Mouse (Mus musculus): ENCODE results near the gene Hist1h2bg. TPM values are rescaled to one million over a fixed set of nuclear protein-coding genes. Genes with fewer than 3 reads are reported as not detected.

Gene Hist1h2bg
- polyA plus RNA-seq, 1 experiment from 2014 or later: 4.1 TPM

DNA sequence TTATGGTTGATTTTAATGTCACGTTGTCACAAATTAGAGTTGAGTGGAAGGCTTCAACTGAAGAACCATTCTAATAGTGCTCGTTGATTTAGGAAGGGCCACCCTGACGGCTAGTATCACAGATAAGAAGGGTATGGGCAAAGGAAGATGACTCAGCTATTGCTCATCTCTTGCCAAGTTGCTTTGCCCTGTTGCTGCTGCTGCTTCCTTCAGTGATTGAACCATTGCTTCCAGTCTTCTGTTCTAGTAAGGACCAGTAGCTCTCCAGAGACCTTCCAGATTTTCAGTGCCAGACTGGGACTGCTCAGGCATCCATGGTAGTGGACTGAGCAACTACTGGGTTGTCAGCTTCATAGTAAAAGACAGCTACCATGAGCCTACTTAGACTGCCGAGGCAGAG, 38.0 kb downstream of the Hist1h2bg start:
- H3K9ac ChIP-seq (ENCODE audit: low read depth, low read length): no peak overlapping the region
- H3K27me3 ChIP-seq (ENCODE audit: insufficient read depth, low read length): no peaks in the 10 kb centered on the region
- no peaks in the 10 kb centered on the region for H3K4me1 ChIP-seq (replicated peaks; ENCODE audit: insufficient read depth, low read length)
- WGBS: 70% methylated on average over 4 of the region's 4 CpGs
- no peak overlapping the region for H3K27ac ChIP-seq
- DNase-seq (ENCODE audit: low spot score): no peak
- no peaks in the 10 kb centered on the region for H3K36me3 ChIP-seq (ENCODE audit: insufficient read depth, low read length)
- no peak overlapping the region for H3K4me2 ChIP-seq (ENCODE audit: low read length)
- TF ChIP-seq CTCF (IDR thresholded peaks at IDR 0.05; ENCODE audit: low read depth): no peak
- H3K9me3 ChIP-seq (replicated peaks; ENCODE audit: low read length): no peaks in the 10 kb centered on the region
- H3K4me3 ChIP-seq (replicated peaks; ENCODE audit: low read depth, low read length): no peak overlapping the region
- ATAC-seq (replicated peaks; ENCODE audit: low FRiP score, low read depth): no peak

DNA sequence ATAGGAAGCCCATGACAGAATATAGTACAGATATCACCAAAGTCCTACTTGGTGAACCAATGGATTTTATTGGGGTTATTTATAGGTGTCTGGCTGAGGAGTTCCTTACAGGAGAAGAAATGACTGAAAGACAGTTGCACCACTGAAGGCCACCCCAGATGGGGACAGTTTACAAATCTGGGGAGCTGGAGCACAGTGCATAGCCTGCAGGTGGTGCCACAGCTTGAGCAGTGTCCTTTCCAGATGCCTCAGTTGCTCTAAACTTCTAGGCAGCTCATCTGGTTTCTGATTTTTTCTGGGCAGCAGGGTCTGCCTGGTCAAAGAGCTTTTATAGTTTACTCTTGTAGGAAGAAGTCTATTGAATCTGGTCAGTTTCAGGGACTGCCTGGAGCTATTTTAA, 38.6 kb downstream of the Hist1h2bg start:
- Histone ChIP-seq H3K4me3 (replicated peaks; ENCODE audit: low read depth, low read length) (no peak overlapping the region), H3K27ac (no peak overlapping the region)

DNA sequence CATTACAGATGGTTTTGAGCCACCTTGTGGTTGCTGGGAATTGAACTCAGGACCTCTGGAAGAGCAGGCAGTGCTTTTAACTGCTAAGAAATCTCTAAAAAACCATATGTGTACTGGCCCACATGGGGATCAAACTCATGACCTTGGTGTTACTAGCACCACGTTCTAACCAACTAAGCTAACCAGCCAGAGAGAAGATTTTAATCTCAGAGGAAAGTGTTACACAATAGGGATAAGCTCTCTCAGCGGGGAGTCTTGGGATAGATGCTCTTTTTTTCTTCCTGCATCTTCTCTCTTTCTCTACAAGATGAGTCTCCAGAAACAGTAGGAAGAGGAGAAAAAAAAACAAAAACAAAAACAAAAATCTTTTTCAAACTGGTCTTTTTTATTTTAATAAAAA, 39.2 kb downstream of the Hist1h2bg start:
- no peak overlapping the region for H3K4me2 ChIP-seq (ENCODE audit: low read length)
- no peaks in the 10 kb centered on the region for H3K4me1 ChIP-seq (replicated peaks; ENCODE audit: insufficient read depth, low read length)
- WGBS: 70% methylated on average over 2 of the region's 2 CpGs
- no peak for TF ChIP-seq CTCF (IDR thresholded peaks at IDR 0.05; ENCODE audit: low read depth)
- H3K36me3 ChIP-seq (ENCODE audit: insufficient read depth, low read length): no peaks in the 10 kb centered on the region
- H3K9ac ChIP-seq (ENCODE audit: low read depth, low read length): no peak overlapping the region
- no peaks in the 10 kb centered on the region for H3K27me3 ChIP-seq (ENCODE audit: insufficient read depth, low read length)
- no peak for ATAC-seq (replicated peaks; ENCODE audit: low FRiP score, low read depth)
- H3K4me3 ChIP-seq (replicated peaks; ENCODE audit: low read depth, low read length): no peak overlapping the region
- no peak for DNase-seq (ENCODE audit: low spot score)
- H3K27ac ChIP-seq: no peak overlapping the region
- no peaks in the 10 kb centered on the region for H3K9me3 ChIP-seq (replicated peaks; ENCODE audit: low read length)

More for the DNA sequence above, 38.6 kb downstream of the Hist1h2bg start:
- Histone ChIP-seq H3K9me3 (replicated peaks; ENCODE audit: low read length) (no peaks in the 10 kb centered on the region), H3K36me3 (ENCODE audit: insufficient read depth, low read length) (no peaks in the 10 kb centered on the region), H3K4me2 (ENCODE audit: low read length) (no peak overlapping the region), H3K4me1 (replicated peaks; ENCODE audit: insufficient read depth, low read length) (no peaks in the 10 kb centered on the region), H3K27me3 (ENCODE audit: insufficient read depth, low read length) (no peaks in the 10 kb centered on the region), H3K9ac (ENCODE audit: low read depth, low read length) (no peak overlapping the region)
- no peak for TF ChIP-seq CTCF (IDR thresholded peaks at IDR 0.05; ENCODE audit: low read depth)
- DNase-seq (ENCODE audit: low spot score) (no peak), ATAC-seq (replicated peaks; ENCODE audit: low FRiP score, low read depth) (no peak)

DNA sequence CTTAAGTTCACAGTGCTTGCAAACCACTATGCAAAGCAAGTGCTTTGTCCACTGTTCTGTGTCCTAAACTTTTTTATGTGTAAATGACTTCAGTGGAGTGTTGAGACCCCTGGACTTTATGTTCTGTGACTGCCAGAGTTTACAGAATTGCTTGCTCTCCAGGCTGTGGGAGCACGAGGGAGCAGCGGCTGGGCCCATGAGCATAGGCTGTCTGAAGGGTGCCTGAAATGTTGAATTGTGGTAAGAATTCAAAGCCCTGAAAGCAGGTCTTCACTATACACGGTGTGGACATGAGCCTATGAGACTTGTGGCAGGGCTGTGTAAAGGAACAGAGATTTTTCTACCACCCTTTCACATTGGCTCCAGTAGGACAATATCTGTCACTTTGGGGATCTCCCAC, 40.4 kb downstream of the Hist1h2bg start:
- no peak overlapping the region for H3K9ac ChIP-seq (ENCODE audit: low read depth, low read length)
- no peaks in the 10 kb centered on the region for H3K4me1 ChIP-seq (replicated peaks; ENCODE audit: insufficient read depth, low read length)
- H3K4me2 ChIP-seq (ENCODE audit: low read length): no peak overlapping the region
- no peak overlapping the region for H3K4me3 ChIP-seq (replicated peaks; ENCODE audit: low read depth, low read length)
- no peaks in the 10 kb centered on the region for H3K27me3 ChIP-seq (ENCODE audit: insufficient read depth, low read length)
- no peak for TF ChIP-seq CTCF (IDR thresholded peaks at IDR 0.05; ENCODE audit: low read depth)
- H3K36me3 ChIP-seq (ENCODE audit: insufficient read depth, low read length): no peaks in the 10 kb centered on the region
- no peaks in the 10 kb centered on the region for H3K9me3 ChIP-seq (replicated peaks; ENCODE audit: low read length)
- ATAC-seq (replicated peaks; ENCODE audit: low FRiP score, low read depth) (no peak), DNase-seq (ENCODE audit: low spot score) (peak; percentile 12)
- WGBS: 44% methylated on average over 3 of the region's 3 CpGs
- no peak overlapping the region for H3K27ac ChIP-seq

DNA sequence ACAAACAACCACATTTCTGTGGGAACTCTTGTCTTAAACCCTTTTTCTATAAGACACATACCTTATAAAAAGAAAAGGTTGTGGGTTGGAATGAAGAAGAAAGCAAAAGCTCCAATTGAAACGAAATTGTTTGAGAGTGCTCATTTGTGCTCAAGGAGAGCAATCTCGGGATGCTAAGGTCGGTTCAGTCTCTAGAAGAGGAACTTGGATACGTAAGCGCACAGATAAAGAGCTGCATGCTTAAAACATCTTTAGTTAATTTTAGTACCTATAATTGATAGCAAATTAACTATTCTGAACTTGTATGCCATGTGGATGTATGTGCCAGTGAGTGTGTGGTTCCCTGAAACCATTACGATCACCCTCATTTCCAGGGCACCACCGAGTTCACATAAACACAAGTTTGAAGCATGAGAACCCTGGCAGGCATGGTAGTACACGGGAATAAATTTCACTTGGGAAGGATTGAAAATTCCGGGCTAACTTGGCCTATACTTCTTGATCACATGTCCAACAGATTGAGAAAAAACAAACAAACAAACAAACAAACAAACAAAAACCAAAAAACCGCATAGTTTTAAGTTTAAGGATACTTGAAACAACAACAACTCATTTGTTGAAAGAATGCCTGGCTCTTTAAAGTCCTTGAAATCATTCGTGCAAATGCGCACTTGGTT, 49.0 kb downstream of the Hist1h2bg start:
- TF ChIP-seq CTCF (IDR thresholded peaks at IDR 0.05; ENCODE audit: low read depth): no peak
- 47% methylated on average over 12 of the region's 12 CpGs for WGBS
- Histone ChIP-seq H3K4me2 (ENCODE audit: low read length) (peak overlapping the region; percentile 85), H3K36me3 (ENCODE audit: insufficient read depth, low read length) (no peaks in the 10 kb centered on the region), H3K9ac (ENCODE audit: low read depth, low read length) (peak overlapping the region; percentile 89; the same call in 1 of the 2 replicates), H3K27ac (peak overlapping the region; percentile 96), H3K9me3 (replicated peaks; ENCODE audit: low read length) (no peaks in the 10 kb centered on the region), H3K4me3 (replicated peaks; ENCODE audit: low read depth, low read length) (peak overlapping the region; percentile 56), H3K4me1 (replicated peaks; ENCODE audit: insufficient read depth, low read length) (peaks cover 3% of the 10 kb centered on the region; the same call in 1 of the 2 replicates), H3K27me3 (ENCODE audit: insufficient read depth, low read length) (no peaks in the 10 kb centered on the region)
- no peak for DNase-seq (ENCODE audit: low spot score)
- no peak for ATAC-seq (replicated peaks; ENCODE audit: low FRiP score, low read depth)

DNA sequence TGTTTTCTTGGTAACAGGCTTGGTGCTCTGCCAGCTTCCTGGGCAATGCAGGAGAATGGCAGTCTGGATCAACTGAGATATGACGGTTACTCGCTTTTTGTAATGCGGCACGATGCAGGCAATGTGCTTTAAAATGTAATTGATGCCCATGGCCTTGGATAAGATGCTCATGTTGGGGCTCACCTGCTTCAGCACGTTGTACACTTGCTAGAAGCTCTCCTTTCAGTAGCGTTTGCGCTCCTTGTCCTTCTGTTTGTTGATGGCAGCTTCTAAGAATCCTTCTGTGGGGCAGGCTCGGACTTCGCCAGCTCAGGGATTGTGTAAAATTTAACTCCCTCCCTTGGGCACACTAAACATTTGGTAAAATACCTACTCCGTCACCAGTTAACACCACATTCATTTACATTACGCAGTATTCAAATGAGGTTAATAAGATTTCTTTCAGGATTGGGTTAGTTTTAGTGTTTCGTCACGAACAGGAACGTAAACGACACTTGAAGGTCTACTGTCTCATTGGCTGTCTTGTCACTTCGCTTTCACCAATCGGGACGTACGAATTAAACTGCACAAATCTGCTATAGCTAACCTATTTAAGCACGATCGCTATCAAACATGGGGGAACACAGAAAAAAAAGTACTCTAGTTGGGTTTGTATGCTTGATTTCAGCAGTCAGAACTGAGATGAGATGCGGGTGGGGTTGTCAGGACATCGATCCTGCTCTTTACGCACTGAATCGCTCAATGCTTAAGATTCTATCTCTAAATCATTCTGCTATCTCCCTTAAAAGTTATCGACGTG, 49.7 kb downstream of the Hist1h2bg start, which contains the start of gene Hist1h2be:
Hist1h2be (minus strand) TSS at position 392 of the 799 bp plus-strand sequence.
- ATAC-seq (replicated peaks; ENCODE audit: low FRiP score, low read depth) (peak; percentile 84), DNase-seq (ENCODE audit: low spot score) (peak; percentile 97)
- peaks cover 3% of the 10 kb centered on the region; the same call in 1 of the 2 replicates for H3K4me1 ChIP-seq (replicated peaks; ENCODE audit: insufficient read depth, low read length)
- peak within 1 kb of the TSS; percentile 56 for H3K4me3 ChIP-seq (replicated peaks; ENCODE audit: low read depth, low read length)
- no peaks in the 10 kb centered on the region for H3K36me3 ChIP-seq (ENCODE audit: insufficient read depth, low read length)
- peak within 1 kb of the TSS; percentile 96 for H3K27ac ChIP-seq
- H3K4me2 ChIP-seq (ENCODE audit: low read length): peak within 1 kb of the TSS; percentile 85
- no peaks in the 10 kb centered on the region for H3K27me3 ChIP-seq (ENCODE audit: insufficient read depth, low read length)
- WGBS: 0% methylated on average over 27 of the region's 27 CpGs
- no peaks in the 10 kb centered on the region for H3K9me3 ChIP-seq (replicated peaks; ENCODE audit: low read length)
- TF ChIP-seq CTCF (IDR thresholded peaks at IDR 0.05; ENCODE audit: low read depth): no peak
- H3K9ac ChIP-seq (ENCODE audit: low read depth, low read length): peak within 1 kb of the TSS; percentile 89

Small RNA genes lying within 50 kb of the gene (microRNA-seq; reads per million reads assigned to microRNA genes)
- gene Gm44297: not detected
- gene Gm44359: not detected
- gene Gm44394: not detected

Other genes starting within 250 kb of the Hist1h2bg start
- gene Zfp322a, start 202.2 kb upstream of the Hist1h2bg start, polyA plus RNA-seq (2015; fragmentation: Nextera tagmentation; extraction: Ambion mirVana): 34.0 and 37.8 TPM in 2 replicates
- 10.0 and 10.4 TPM in 2 replicates for gene Abt1, start 147.5 kb upstream of the Hist1h2bg start, polyA plus RNA-seq (2015; fragmentation: Nextera tagmentation; extraction: Ambion mirVana)
- 0.06 TPM in 1 of 2 replicates, not detected in the other for gene Btn1a1, start 105.5 kb upstream of the Hist1h2bg start, polyA plus RNA-seq (2015; fragmentation: Nextera tagmentation; extraction: Ambion mirVana)
- gene Btn2a2, start 82.5 kb upstream of the Hist1h2bg start, polyA plus RNA-seq (2015; fragmentation: Nextera tagmentation; extraction: Ambion mirVana): 0.13 and 0.28 TPM in 2 replicates
- gene Hist1h4h, start 40.3 kb upstream of the Hist1h2bg start, polyA plus RNA-seq (2015; fragmentation: Nextera tagmentation; extraction: Ambion mirVana): 7.6 and 8.3 TPM in 2 replicates
- 3.3 and 4.9 TPM in 2 replicates for gene Hist1h2af, start 37.5 kb upstream of the Hist1h2bg start, polyA plus RNA-seq (2015; fragmentation: Nextera tagmentation; extraction: Ambion mirVana)
- gene Hist1h3g, start 36.0 kb upstream of the Hist1h2bg start, polyA plus RNA-seq (2015; fragmentation: Nextera tagmentation; extraction: Ambion mirVana): 3.9 and 4.0 TPM in 2 replicates
- gene Hist1h2bh, start 28.0 kb upstream of the Hist1h2bg start, polyA plus RNA-seq (2015; fragmentation: Nextera tagmentation; extraction: Ambion mirVana): 0.37 and 0.43 TPM in 2 replicates
- gene Hist1h3f, start 27.3 kb upstream of the Hist1h2bg start, polyA plus RNA-seq (2015; fragmentation: Nextera tagmentation; extraction: Ambion mirVana): 0.71 and 0.83 TPM in 2 replicates
- gene Hist1h4f, start 19.7 kb upstream of the Hist1h2bg start, polyA plus RNA-seq (2015; fragmentation: Nextera tagmentation; extraction: Ambion mirVana): 0.58 TPM in 1 of 2 replicates, not detected in the other
- gene Hist1h1d, start 18.1 kb upstream of the Hist1h2bg start, polyA plus RNA-seq (2015; fragmentation: Nextera tagmentation; extraction: Ambion mirVana): 0.22 and 0.23 TPM in 2 replicates
- gene Hist1h3e, start 9.0 kb upstream of the Hist1h2bg start, polyA plus RNA-seq (2015; fragmentation: Nextera tagmentation; extraction: Ambion mirVana): 3.9 and 5.0 TPM in 2 replicates
- 42.2 and 50.2 TPM in 2 replicates for gene Hist1h2ae, start 176 bp upstream of the Hist1h2bg start, polyA plus RNA-seq (2015; fragmentation: Nextera tagmentation; extraction: Ambion mirVana)
- 3.4 TPM in 2 replicates for gene Hist1h2bf, start 2.8 kb downstream of the Hist1h2bg start, polyA plus RNA-seq (2015; fragmentation: Nextera tagmentation; extraction: Ambion mirVana)
- gene Hist1h2ad, start 3.0 kb downstream of the Hist1h2bg start, polyA plus RNA-seq (2015; fragmentation: Nextera tagmentation; extraction: Ambion mirVana): 0.27 and 0.76 TPM in 2 replicates
- gene Hist1h3d, start 4.4 kb downstream of the Hist1h2bg start, polyA plus RNA-seq (2015; fragmentation: Nextera tagmentation; extraction: Ambion mirVana): 2.6 and 4.2 TPM in 2 replicates
- 68.3 and 77.0 TPM in 2 replicates for gene Hist1h4d, start 10.2 kb downstream of the Hist1h2bg start, polyA plus RNA-seq (2015; fragmentation: Nextera tagmentation; extraction: Ambion mirVana)
- 0.83 and 0.84 TPM in 2 replicates for gene Hist1h2be, start 49.7 kb downstream of the Hist1h2bg start, polyA plus RNA-seq (2015; fragmentation: Nextera tagmentation; extraction: Ambion mirVana)
- 13.0 and 14.3 TPM in 2 replicates for gene Hist1h1e, start 51.2 kb downstream of the Hist1h2bg start, polyA plus RNA-seq (2015; fragmentation: Nextera tagmentation; extraction: Ambion mirVana)
- gene Hist1h2ac, start 112.6 kb downstream of the Hist1h2bg start, polyA plus RNA-seq (2015; fragmentation: Nextera tagmentation; extraction: Ambion mirVana): 0.75 and 1.1 TPM in 2 replicates
- 132 and 139 TPM in 2 replicates for gene Hist1h2bc, start 112.8 kb downstream of the Hist1h2bg start, polyA plus RNA-seq (2015; fragmentation: Nextera tagmentation; extraction: Ambion mirVana)
- not detected in 2 replicates for gene Hist1h1t, start 124.4 kb downstream of the Hist1h2bg start, polyA plus RNA-seq (2015; fragmentation: Nextera tagmentation; extraction: Ambion mirVana)
- 5.2 and 7.4 TPM in 2 replicates for gene Hist1h4c, start 127.1 kb downstream of the Hist1h2bg start, polyA plus RNA-seq (2015; fragmentation: Nextera tagmentation; extraction: Ambion mirVana)
- gene Hfe, start 139.5 kb downstream of the Hist1h2bg start, polyA plus RNA-seq (2015; fragmentation: Nextera tagmentation; extraction: Ambion mirVana): 16.8 and 18.0 TPM in 2 replicates
- gene Hist1h1c, start 167.4 kb downstream of the Hist1h2bg start, polyA plus RNA-seq (2015; fragmentation: Nextera tagmentation; extraction: Ambion mirVana): 33.9 and 41.0 TPM in 2 replicates
- 6.0 and 7.0 TPM in 2 replicates for gene Hist1h3c, start 174.2 kb downstream of the Hist1h2bg start, polyA plus RNA-seq (2015; fragmentation: Nextera tagmentation; extraction: Ambion mirVana)
- gene Hist1h2bb, start 175.3 kb downstream of the Hist1h2bg start, polyA plus RNA-seq (2015; fragmentation: Nextera tagmentation; extraction: Ambion mirVana): 2.1 and 2.2 TPM in 2 replicates
- gene Hist1h2ab, start 179.7 kb downstream of the Hist1h2bg start, polyA plus RNA-seq (2015; fragmentation: Nextera tagmentation; extraction: Ambion mirVana): 21.7 and 26.6 TPM in 2 replicates
- gene Hist1h3b, start 180.9 kb downstream of the Hist1h2bg start, polyA plus RNA-seq (2015; fragmentation: Nextera tagmentation; extraction: Ambion mirVana): 5.9 and 8.7 TPM in 2 replicates
- gene Hist1h4b, start 185.6 kb downstream of the Hist1h2bg start, polyA plus RNA-seq (2015; fragmentation: Nextera tagmentation; extraction: Ambion mirVana): 4.4 and 5.6 TPM in 2 replicates
- not detected in 2 replicates for gene Hist1h4a, start 189.8 kb downstream of the Hist1h2bg start, polyA plus RNA-seq (2015; fragmentation: Nextera tagmentation; extraction: Ambion mirVana)
- gene Hist1h3a, start 191.0 kb downstream of the Hist1h2bg start, polyA plus RNA-seq (2015; fragmentation: Nextera tagmentation; extraction: Ambion mirVana): 5.2 and 6.7 TPM in 2 replicates
- gene Hist1h1a, start 192.3 kb downstream of the Hist1h2bg start, polyA plus RNA-seq (2015; fragmentation: Nextera tagmentation; extraction: Ambion mirVana): 1.3 and 1.8 TPM in 2 replicates
- 0.06 TPM in 1 of 2 replicates, not detected in the other for gene Trim38, start 198.5 kb downstream of the Hist1h2bg start, polyA plus RNA-seq (2015; fragmentation: Nextera tagmentation; extraction: Ambion mirVana)
- 0.96 TPM in 2 replicates for gene Slc17a2, start 235.6 kb downstream of the Hist1h2bg start, polyA plus RNA-seq (2015; fragmentation: Nextera tagmentation; extraction: Ambion mirVana)

Measured in kidney, postnatal 0 days (tissue).